Mouse (Mus musculus) testis, postnatal 10 days (tissue): Measurements from ENCODE around the gene Rasl11a.
A peak's percentile ranks its signal among the peaks of the same experiment; 100 is the strongest.
"Not testable (repeated sequence)": the region's sequence is repeated elsewhere in the genome, so short reads cannot be mapped to it uniquely, and the experiment has no call there.

ENCODE experiments used
- DNase-seq: peaks from one replicate; pipeline ENCODE4 v3.0.0; 2021; ENCODE audit warnings: low spot score

The Rasl11a gene

GRCm38 (mm10) chr5:146893478-146894182 lies 48.8 kb downstream of the Rasl11a start:
- DNase-seq, result peak; percentile 63

- DNase-seq, result not testable (repeated sequence)
These were observed 50.8 kb downstream of the Rasl11a start for GRCm38 (mm10) chr5:146895667-146896066.

GRCm38 (mm10) chr5:146896973-146897372 lies 52.1 kb downstream of the Rasl11a start:
- DNase-seq, result no peak
